Mouse (Mus musculus) ES-E14 (cell line): ENCODE data around the gene Pkd1l3. TPM values are rescaled to one million over a fixed set of nuclear protein-coding genes. Genes with fewer than 3 reads are reported as not detected.

Experiments used
- DNase-seq: peaks from one replicate; pipeline ENCODE4 v3.0.0-alpha.2; 2013; ENCODE audit warnings: low read depth, low spot score
- H3K27ac ChIP-seq: 2 replicates; pipeline ENCODE4 v1.5.1; 2012; ENCODE audit warnings: low read depth, mild to moderate bottlenecking, low read length, moderate library complexity, mixed read lengths; ENCODE audit not compliant: poor library complexity, insufficient read depth, severe bottlenecking
- H3K36me3 ChIP-seq: 2 replicates; pipeline ENCODE4 v1.6.1; 2012; ENCODE audit warnings: mild to moderate bottlenecking, low read length, moderate library complexity, mixed read lengths; ENCODE audit not compliant: control insufficient read depth, poor library complexity, insufficient read depth, severe bottlenecking
- H3K4me1 ChIP-seq, 2 experiments: fragments of 150-350 bp in 1 of 2; sonication (generic) in 1 of 2; 2 replicates each; pipeline ENCODE4 v1.6.1; 2012; ENCODE audit warnings: low read length in 2 of 2, mild to moderate bottlenecking in 1 of 2, mixed read lengths in 1 of 2; ENCODE audit not compliant: control insufficient read depth in 2 of 2, insufficient read depth in 2 of 2, poor library complexity in 1 of 2
- H3K4me3 ChIP-seq, 2 experiments: fragments of 150-350 bp in 1 of 2; sonication (generic) in 1 of 2; 2 replicates each; pipeline ENCODE4 v1.5.1; 2012; ENCODE audit warnings: low read length in 2 of 2, low read depth in 1 of 2, mild to moderate bottlenecking in 1 of 2, mixed read lengths in 1 of 2; ENCODE audit not compliant: insufficient read depth in 1 of 2, poor library complexity in 1 of 2, severe bottlenecking in 1 of 2
- H3K9ac ChIP-seq: 2 replicates; pipeline ENCODE4 v1.6.1; 2012; ENCODE audit warnings: low read depth, mild to moderate bottlenecking, low read length, mixed read lengths; ENCODE audit not compliant: poor library complexity, insufficient read depth, severe bottlenecking
- H3K9me3 ChIP-seq: fragments of 150-350 bp; sonication (generic); 2 replicates; pipeline ENCODE4 v1.6.1; 2012; ENCODE audit warnings: low read depth, mild to moderate bottlenecking, low read length; ENCODE audit not compliant: control insufficient read depth, insufficient read depth
- CHD2 ChIP-seq: IDR thresholded peaks from 2 replicates; pipeline ENCODE4 v1.6.1; 2014; ENCODE audit warnings: mild to moderate bottlenecking, low read depth, low read length, inconsistent platforms
- HCFC1 ChIP-seq: IDR thresholded peaks from 2 replicates; pipeline ENCODE4 v1.6.1; 2012; ENCODE audit warnings: low read length, inconsistent platforms, borderline replicate concordance; ENCODE audit not compliant: insufficient read depth
- MAFK ChIP-seq: IDR thresholded peaks from 2 replicates; pipeline ENCODE4 v1.6.1; 2014; ENCODE audit warnings: mild to moderate bottlenecking, low read depth, low read length, inconsistent platforms; ENCODE audit not compliant: insufficient read depth
- ZC3H11A ChIP-seq: IDR thresholded peaks from 2 replicates; pipeline ENCODE4 v1.6.1; 2012; ENCODE audit warnings: low read depth, mild to moderate bottlenecking, inconsistent platforms, low read length, borderline replicate concordance
- ZNF384 ChIP-seq: IDR thresholded peaks from 2 replicates; pipeline ENCODE4 v1.6.1; 2012; ENCODE audit warnings: low read depth, low read length, inconsistent platforms
- in situ Hi-C, 2 experiments: fragments of 600-800 bp; cut with MboI; formaldehyde crosslinking; loops; one replicate each; pipeline ENCODE4 v1.15.1; 2025; ENCODE audit warnings: low sequenced_read_pairs in 2 of 2, inconsistent platforms in 1 of 2; ENCODE audit not compliant: unreplicated experiment in 2 of 2
- total RNA-seq: library from RNA; depleted of rRNA; stranded (reverse); fragments of 300-350 nt; gene quantifications from 2 replicates; pipeline ENCODE4 v1.2.3, GENCODE M21; 2012

The Pkd1l3 gene
- total RNA-seq, 1 experiment, result 0.54 TPM

DNA sequence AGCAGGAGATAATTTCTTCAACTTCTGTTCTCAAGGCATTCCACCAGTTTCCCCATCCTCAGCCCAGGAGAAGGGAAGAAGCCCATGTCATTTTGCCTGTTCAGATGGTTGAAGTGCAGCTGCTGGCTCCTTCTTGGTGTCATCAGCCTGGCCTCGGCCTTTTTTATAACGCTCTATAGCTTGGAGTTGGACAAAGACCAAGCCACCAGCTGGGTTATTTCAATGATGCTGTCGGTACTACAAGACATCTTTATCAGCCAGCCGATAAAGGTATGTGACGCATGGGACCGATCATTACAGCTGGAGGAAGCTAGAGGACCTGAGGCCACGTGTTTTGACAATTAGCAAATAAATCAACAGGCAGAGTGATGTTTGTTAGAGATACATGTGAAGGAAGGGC is 34.2 kb downstream of the Pkd1l3 start:
- H3K9ac ChIP-seq, result no peak overlapping the region
- in situ Hi-C loops, result no loop called here
- H3K4me1 ChIP-seq, result peaks cover 0 to 2% of the 10 kb centered on the region in 2 experiments; a peak in 1 of 4 replicates
- no peak overlapping the region for H3K4me3 ChIP-seq
- no peaks in the 10 kb centered on the region for H3K36me3 ChIP-seq
- DNase-seq, result no peak
- no peak overlapping the region for H3K27ac ChIP-seq
- TF ChIP-seq ZC3H11A, result no peak
- TF ChIP-seq ZNF384, result no peak
- TF ChIP-seq CHD2, result no peak
- no peak for TF ChIP-seq MAFK
- TF ChIP-seq HCFC1, result no peak
- H3K9me3 ChIP-seq, result no peaks in the 10 kb centered on the region

DNA sequence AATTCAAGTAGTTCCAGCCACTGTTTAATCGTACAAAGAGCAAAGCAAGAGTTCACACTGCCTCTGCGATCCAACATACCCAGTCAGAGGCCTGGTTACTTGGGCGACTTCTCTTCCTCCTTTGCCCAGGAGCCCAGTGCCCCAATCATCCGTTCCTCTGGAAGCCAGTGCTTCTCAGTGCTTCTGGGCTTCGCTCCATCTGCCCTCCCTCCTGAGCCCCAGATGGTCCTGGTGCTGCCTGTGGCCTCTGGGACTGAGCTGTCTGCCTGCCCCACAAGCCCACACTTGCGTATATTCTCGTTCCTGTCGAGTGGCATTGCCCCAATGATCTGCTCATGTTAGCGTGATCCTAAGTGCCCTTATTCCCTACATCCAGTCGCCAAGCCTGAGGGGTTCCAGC is 36.5 kb downstream of the Pkd1l3 start:
- TF ChIP-seq ZC3H11A (no peak), ZNF384 (no peak), CHD2 (no peak), MAFK (no peak), HCFC1 (no peak)
- H3K27ac ChIP-seq, result no peak overlapping the region
- H3K36me3 ChIP-seq, result no peaks in the 10 kb centered on the region
- in situ Hi-C loops, result no loop called here
- peaks cover 0 to 2% of the 10 kb centered on the region in 2 experiments; a peak in 1 of 4 replicates for H3K4me1 ChIP-seq
- H3K9me3 ChIP-seq, result no peaks in the 10 kb centered on the region
- no peak overlapping the region for H3K9ac ChIP-seq
- DNase-seq, result no peak
- H3K4me3 ChIP-seq, result no peak overlapping the region

DNA sequence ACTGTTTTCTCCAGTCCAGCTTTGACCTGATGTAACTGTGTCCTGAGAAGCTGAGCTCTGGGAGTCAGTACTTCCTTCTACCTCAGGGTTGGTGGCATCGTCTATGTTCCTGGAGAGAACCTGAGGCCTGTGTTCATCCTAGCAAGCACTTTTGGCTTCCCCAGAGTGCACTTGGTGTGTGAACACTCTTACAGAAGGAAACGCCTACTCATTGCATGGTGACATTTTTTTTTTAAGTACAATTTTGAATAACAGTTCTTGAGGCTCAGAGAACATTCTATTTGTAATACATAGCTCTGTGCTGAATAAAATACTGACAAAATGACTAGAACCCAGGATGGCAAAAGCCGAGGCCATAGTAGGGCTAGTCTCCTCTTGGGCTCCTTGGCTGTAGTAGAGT is 42.5 kb downstream of the Pkd1l3 start:
- no peak for DNase-seq
- Histone ChIP-seq H3K36me3 (no peaks in the 10 kb centered on the region), H3K9me3 (no peaks in the 10 kb centered on the region), H3K9ac (no peak overlapping the region), H3K27ac (no peak overlapping the region), H3K4me3 (no peak overlapping the region), H3K4me1 (no peaks in the 10 kb centered on the region)
- in situ Hi-C loops, result no loop called here
- no peak for TF ChIP-seq MAFK

DNA sequence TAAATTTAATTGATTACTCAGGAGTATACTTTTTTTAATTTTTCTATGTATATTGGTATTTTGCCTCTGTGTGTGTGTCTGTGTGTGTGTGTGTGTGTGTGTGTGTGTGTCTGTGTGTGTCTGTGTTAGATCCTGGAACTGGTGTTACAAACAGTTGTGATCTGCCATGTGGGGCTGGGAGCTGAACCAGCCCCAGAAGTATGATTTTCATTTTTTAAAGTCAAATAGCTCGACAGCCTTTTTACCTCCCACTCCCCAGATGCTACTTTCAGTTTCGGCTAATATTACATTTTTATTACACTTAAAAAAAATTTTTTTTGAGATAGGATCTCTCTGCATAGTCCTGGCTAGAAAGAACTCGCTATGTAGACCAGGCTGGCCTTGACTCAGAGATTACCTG is 48.0 kb downstream of the Pkd1l3 start:
- in situ Hi-C loops, result no loop called here
- H3K4me1 ChIP-seq, result no peaks in the 10 kb centered on the region
- H3K9ac ChIP-seq, result no peak overlapping the region
- H3K4me3 ChIP-seq, result no peak overlapping the region
- no peak for DNase-seq
- H3K9me3 ChIP-seq, result no peaks in the 10 kb centered on the region
- no peak overlapping the region for H3K27ac ChIP-seq
- TF ChIP-seq HCFC1, result no peak
- TF ChIP-seq ZNF384, result no peak
- TF ChIP-seq MAFK, result no peak
- no peak for TF ChIP-seq CHD2
- TF ChIP-seq ZC3H11A, result no peak
- no peaks in the 10 kb centered on the region for H3K36me3 ChIP-seq

DNA sequence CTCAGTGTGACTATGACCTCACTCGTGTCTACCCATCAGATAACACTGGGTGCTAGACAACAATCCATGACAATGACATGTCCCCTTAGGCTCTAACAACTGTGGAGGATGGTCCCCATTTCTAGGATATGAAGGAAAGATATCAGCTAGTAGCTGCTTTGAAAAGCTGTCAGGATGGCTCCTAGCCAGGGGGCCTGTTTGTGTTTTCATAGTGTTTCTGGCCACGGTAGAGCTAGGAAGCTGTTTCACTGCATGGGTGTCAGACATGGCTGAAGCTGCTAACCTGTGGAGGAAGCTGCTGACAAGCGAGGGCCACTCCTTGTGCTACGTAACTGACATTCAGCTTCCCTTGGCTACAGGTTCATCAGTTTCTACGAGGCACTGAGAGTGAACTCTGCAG is 52.3 kb downstream of the Pkd1l3 start:
- no peak for DNase-seq
- no peaks in the 10 kb centered on the region for H3K4me1 ChIP-seq
- H3K9ac ChIP-seq, result no peak overlapping the region
- no peak overlapping the region for H3K4me3 ChIP-seq
- in situ Hi-C loops, result no loop called here
- H3K27ac ChIP-seq, result no peak overlapping the region
- no peak for TF ChIP-seq MAFK
- TF ChIP-seq HCFC1, result no peak
- no peak for TF ChIP-seq ZNF384
- no peak for TF ChIP-seq ZC3H11A
- no peak for TF ChIP-seq CHD2
- H3K9me3 ChIP-seq, result no peaks in the 10 kb centered on the region
- H3K36me3 ChIP-seq, result peaks cover 3% of the 10 kb centered on the region; the same call in 1 of the 2 replicates
